Mouse (Mus musculus) lung, adult 18-20 months (tissue): ENCODE data around the gene Rpl23a.

Source experiments
- DNase-seq, 2 experiments: peaks; one replicate each; pipeline ENCODE4 v3.0.0; 2022; ENCODE audit warnings: mixed read lengths in 2 of 2

Gene Rpl23a

DNA sequence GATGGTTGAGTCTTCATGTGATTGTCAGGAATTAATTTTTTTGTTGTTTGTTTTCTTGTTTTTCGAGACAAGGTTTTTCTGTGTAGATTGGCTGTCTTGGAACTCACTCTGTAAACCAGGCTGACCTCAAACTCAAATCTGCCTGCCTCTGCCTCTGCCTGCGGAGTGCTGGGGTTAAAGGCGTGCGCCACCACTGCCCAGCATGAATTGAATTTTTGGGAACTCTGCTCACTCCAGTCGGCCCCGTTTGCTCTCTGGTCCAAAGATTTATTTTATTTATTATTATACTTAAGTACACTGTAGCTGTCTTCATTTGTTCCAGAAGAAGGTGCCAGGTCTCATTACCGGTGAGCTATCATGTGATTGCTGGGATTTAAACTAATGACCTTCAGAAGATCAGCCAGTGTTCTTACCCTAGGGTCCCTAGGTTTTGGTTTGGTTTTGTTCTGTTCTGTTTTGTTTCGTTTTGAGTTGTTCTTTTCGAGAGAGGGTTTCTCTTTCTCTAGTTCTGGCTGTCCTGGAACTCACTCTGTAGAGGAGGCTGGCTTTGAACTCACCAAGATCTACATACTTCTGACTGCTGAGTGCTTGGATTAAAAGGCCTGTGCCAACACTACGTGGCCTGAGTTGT is 615 bp upstream of the Rpl23a start:
- DNase-seq = no peak

DNA sequence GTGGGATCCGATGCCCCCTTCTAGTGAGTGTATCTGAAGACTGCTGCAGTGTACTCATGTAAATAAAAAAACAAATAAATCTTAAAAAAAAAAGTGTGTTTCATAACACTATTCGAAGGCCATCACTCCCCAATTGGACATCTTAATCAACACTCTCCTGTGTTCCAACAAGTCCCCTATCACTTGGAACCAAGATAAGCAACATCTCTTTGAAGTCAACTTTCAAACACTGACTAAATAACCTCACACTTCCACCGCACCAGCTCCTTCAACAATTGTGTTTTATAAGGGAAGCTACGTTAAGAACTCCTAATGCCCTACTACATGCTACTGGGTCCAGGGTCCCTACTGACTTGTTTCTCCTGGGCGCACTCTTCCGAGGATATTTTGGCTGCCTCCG is 934 bp downstream of the Rpl23a start:
- no peak for DNase-seq

DNA sequence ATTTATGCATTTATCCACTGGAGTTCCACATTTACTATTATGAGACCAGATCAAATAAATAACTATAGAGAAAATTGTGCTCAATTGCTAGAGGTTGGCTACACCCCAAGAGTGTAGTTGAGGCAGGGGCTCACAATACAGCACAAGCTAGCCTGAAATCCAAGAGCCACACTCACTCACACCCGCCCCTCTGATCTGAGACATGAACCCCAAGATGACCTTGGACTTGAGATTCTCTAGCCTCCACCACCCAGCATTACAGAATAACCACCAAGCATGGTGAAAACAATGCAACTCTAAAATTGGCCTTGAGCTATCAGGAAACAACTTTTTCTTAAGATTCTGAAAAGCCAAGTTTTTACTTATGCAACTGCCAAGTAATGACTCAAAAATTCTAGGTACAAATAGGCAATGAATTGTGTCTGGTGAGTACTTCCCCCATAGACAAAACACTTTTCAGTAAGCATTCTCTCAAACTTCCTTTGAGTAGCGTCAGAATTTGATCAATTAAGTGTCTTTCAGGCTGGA is 1.5 kb downstream of the Rpl23a start:
- DNase-seq = no peak

DNA sequence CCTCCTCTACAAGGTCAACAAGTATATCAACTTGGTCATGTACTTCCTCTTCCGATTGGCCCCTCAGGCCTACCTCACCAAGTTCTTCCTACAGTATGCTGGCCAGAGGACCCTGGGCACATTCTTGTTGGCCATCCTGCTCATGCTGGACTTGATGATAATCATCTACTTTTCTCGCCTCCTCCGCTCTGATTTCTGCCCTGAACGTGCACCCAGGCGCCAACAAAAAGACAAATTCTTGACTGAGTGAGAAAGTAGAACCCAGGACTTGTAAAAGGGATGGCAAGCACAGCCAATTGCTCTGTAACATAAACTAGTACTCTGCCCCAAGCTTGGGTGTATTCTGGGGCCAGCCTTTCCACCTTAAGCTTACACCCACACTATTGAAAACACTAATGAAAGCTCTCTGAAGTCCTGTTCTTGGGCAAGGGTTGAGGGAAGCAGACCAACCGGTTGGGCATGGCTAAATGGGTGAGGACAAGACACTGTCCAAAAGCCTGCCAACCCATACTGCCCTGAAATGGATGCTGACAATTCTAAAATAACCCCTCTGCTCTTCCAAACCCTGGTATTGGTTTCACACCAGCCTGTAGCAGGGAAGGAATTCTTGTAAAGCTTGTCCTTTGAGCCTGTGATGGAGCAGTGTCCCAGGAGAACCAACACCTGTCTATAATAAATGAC is 3.2 kb downstream of the Rpl23a start:
- no peak for DNase-seq

DNA sequence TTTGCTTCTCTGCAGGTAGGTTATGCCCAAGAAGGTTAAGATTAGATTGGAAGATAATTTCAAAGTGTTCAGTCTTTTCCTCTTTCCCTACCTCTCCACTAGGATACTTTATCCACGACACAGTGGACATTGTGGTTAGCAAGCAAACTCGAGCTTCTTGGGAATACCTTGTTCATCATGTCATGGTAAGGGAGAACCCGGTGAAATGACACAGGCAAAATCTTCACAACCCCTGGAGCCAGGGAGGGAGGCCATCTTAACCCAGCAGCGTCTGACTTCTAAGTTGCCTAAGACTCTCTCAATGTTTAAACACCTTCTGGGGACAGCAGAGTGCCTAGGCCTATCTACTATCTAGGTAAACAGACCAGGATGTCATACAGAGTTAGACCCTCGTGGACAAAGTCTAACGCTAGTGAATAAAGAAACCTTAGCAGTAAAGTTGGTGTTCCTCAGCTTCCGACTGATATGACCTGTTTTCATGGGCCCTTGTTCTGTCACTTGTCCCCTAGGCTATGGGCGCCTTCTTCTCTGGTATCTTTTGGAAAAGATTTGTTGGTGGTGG is 3.9 kb downstream of the Rpl23a start:
- DNase-seq = no peak

DNA sequence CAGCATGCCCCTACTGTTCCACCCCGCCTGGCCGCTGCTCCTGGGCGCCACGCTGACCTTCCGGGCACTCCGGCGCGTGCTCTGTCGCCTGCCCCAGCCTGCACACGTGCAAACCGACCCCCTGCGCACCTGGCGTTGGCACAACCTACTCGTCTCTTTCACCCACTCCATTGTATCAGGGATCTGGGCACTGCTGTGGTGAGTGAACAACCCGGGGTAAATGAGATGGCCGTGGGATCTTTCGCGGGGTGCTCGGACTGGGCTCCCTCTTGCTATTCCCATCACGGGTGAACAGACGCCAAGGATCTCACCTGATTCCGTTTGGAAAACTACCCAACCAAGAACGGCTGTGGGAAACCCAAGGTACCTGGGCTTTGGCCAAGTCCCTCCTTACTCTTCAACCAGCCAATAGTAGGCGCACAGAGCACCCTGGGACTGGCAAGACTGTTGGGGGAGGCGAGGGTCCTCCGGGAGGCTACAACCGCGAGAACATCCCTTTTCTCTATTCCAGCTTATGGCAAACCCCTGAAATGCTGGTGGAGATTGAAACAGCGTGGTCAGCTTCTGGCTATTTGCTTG is 4.4 kb downstream of the Rpl23a start:
- peak; percentile 68 to 76 for DNase-seq

DNA sequence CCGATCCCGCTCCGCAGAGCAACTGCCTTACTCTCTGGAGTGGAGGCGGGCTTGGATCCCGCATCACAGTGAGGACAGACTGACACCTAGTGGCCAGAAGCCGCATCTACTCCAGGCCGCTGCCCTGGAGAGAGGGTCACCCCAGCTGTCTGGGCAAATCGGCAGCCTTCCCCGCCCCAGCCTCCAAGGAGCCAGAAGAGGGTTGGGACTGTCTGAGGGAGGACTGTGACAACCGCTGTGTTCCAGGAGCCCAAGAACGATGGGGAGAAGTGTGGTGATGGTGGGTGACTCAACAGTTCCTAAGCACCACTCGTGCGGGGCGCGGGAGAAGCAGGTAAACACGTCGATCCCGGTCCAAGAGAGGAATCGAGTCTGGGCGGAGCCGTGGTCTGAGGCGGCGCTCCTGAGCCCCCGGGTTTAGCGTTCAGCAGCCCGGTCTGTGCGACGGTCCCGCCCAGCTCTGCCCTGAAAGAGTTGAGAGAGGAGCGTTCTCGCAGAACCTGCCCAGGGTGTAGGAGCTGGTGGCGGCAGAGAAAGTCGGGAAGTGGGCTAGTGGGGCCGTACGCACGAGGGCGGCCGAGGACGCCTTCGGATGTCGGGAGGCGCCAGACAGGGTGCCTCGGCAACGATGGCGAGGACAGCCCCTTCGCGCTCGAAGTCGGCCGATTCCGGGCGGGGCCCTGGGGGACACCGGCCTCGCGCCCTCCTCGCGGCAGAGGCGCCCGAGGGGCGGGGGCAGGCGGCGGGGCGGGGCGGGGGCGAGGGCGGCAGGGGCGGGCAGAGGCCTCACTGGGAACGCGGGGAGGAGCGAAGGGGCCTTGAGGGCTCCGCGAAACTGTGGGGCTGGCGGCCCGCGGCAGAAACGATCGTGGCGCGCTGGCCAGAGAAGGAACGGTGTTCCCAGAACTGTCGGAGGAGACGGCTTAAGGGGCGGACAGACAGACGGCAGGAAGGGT is 5.2 kb downstream of the Rpl23a start:
- peak; percentile 97 for DNase-seq

DNA sequence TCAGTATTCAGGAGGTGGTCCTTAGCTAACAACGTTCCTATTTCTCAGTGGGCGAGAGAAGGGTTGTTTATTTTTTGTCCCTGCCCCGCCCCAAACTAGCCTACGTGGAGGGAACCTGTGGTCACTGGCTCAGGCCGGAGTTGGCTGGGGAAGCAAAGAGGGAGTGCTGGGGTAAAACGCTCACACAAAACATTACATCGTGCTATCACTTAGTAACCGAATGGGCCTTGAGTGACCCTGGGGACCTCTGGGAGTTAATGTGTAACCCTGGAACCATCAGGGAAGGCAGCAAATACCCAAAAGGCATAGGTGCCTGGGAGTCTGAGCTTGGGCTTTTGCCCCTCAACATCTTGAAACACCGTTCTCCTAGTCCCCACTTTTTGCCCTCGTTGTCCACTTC is 5.9 kb downstream of the Rpl23a start:
- peak; percentile 73 to 85 for DNase-seq

DNA sequence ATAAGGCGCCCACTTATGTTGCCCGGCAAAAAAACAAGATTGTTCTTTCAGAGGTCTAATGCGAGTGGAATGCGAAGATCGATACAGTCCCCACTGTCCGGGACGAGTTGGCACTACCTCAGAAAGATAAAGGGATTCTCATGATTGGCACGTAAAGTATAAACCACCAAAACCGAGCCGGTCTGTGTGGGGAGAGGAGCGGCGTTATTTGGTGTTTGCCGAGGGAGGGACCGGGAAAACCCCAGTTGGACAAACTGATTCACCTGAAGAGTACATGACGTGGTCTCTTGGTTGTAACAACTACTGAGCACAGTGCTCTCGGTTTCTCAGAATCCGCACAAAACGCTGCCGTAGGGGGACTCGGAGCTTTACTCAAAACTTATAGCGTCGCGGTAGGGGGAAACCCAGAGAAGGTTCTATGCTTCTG is 6.5 kb downstream of the Rpl23a start:
- DNase-seq = peak; percentile 31 to 38

DNA sequence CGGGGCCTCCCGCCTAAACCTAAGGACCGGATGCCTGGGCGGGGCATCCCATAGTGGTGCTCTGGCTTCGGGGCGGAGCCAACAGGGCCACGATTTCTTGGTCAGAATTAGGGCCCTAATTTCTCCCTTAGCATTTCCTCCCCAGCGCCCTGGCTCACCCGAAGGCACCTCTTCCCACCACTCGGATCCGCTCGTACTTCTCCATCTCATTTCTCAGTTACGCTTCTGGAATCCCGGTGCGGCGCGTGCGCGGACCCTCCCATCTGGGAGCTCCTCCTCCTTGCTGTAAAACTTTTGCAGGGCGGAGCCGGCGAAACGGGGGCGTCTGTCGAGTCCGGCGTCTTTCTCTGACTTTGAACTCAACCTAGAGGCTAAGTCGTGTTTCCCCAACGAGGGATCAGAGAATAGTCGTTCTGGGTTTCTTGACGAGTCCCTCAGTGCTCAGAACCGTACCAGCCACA is 7.0 kb downstream of the Rpl23a start, which contains the start of the genes Nek8 and Tlcd1:
TSS of gene Nek8 (minus strand) at position 274 of the 461 bp plus-strand sequence.
TSS of gene Tlcd1 (plus strand) at position 310 of the 461 bp plus-strand sequence.
- DNase-seq = peak; percentile 93 to 95

DNA sequence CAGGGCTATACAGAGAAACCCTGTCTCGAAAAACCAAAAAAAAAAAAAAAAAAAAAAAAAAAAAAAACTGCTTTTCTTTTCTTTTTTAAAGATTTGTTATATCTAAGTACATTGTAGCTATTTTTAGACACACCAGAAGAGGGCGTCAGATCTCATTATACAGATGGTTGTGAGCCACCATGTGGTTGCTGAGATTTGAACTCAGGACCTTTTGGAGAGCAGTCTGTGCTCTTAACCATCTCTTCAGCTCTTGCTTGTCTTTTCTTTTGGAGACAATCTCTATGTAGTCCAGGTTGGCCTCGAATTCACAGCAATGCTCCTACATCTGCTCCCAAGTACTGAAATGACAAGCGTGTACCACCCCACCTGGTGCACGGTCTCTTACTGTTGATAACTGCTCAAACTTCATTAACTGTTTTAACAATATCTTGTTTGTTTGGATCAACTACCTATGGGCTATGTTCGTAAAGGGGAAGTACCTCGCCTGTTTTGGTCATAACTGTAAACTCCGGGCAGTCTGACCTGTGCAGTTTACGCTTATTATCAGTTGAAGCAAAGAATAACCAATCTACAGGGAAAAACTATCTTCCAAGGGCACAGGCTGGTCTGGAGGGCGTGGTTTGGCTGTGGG is 7.5 kb downstream of the Rpl23a start:
- DNase-seq = no peak

DNA sequence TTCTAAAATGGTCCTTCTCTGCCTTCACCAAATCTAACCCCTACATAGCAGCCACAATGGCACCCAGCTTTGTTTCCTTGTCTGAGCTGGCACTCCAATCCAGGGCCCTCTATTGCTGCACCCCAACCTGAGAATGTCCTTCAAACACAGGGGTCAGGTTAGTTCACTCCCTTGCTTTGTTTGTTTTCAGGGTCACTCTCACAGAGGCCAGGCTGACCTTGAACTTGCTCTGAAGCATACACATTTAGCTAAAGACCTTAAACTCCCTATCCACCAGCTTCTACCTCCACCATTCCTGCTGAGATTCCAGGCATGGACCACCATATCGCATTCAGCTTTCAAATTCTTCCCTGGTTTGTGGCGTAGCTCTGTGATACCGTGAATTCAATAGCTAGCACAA is 8.9 kb downstream of the Rpl23a start:
- no peak for DNase-seq

DNA sequence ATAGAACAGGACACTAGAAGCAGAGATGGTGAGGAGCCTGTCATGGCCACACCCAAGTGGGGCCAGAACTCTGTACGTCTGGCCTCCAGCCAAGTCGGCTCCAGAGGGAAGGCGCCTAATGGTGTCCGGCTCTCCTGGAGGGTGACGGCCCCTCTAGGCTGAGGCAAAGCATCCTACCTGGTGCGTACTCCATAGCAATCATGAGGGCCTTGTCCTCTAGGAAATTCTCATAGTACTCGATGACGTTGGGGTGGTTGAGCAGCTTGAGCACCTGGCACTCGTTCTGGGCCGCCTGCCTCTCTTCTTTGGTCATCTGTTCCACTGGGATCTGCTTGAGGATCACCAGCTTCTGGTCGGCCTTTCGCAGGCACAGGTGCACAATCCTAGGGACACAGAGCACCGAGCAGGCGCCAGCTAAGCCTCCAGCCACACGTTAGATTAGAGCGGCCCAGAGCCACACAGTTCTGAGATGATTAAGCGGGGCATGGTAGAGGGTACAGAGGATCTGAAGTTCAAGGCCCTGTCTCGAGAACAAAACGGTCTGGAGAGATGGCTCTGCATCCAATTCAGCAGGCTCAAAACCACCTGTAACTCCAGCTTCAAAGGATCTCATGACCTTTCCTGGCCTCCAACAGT is 10.5 kb downstream of the Rpl23a start:
- DNase-seq = peak; percentile 71 to 75

DNA sequence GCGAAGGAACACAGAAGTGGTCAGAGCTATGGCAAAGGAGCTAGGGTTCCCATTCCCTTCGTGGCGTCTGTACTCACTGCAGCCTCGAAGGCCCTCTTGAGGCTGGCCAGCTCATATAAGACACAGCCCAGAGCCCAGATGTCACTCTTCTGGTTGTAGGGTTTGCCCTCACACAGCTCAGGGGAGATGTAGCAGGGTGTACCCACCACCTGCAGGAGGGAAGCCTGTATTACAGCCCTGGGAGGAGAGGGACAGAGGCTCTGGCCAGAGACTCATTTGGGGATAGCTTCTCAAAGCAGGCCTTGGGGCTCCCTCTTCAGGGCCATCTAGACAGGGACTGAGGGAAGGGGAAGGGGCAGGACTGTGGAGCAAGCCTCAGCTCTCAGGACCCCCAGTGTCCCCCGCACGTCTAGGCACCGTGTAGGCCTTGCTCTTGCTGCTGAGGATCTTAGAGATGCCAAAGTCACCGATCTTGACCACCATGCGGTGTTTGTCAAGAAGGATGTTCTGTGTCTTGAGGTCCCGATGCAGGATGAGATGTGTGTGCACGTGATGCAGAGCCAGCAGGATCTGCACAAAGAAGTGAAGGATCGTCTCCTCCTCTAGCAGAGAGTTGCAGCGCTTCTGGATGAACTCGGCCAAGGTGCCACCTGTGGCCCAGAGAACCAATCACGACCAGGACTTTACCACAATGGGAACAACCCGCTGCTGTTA is 11.2 kb downstream of the Rpl23a start:
- no peak for DNase-seq

DNA sequence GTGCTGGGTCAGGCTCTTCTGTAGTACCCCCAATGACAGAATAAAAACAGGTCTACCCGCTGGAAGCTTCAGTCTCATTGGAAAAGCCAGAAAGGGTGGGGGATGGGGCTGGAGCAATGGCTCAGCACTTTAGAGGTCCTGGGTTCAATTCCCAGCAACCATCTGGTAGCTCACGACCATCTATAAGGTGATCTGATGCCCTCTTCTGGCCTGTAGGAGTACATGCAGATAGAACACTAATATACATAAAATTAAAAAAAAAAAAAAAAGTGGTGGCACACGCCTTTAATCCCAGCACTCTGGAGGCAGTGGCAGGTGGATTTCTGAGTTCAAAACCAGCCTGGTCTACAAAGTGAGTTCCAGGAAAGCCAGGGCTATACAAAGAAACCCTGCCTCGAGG is 12.1 kb downstream of the Rpl23a start:
- no peak for DNase-seq

DNA sequence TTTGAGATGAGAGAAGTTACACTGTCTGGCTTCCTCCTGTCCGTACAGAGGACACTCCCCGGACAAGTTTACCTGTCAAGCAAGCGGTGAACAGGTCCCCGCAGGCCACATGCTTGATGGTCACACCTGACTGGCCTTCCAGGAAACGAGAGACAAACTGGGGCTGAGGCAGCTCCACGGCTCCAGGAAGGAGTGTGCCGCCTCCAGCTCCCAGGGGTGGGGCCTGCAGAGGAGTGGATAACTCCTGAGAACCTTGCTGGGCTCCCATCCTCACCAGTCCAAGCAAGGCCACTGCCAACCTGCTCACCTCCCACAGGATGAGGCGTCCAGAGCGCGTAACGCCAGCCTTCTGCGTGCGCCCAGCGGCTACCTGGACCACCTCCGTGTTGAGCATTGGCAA is 13.1 kb downstream of the Rpl23a start:
- no peak for DNase-seq

DNA sequence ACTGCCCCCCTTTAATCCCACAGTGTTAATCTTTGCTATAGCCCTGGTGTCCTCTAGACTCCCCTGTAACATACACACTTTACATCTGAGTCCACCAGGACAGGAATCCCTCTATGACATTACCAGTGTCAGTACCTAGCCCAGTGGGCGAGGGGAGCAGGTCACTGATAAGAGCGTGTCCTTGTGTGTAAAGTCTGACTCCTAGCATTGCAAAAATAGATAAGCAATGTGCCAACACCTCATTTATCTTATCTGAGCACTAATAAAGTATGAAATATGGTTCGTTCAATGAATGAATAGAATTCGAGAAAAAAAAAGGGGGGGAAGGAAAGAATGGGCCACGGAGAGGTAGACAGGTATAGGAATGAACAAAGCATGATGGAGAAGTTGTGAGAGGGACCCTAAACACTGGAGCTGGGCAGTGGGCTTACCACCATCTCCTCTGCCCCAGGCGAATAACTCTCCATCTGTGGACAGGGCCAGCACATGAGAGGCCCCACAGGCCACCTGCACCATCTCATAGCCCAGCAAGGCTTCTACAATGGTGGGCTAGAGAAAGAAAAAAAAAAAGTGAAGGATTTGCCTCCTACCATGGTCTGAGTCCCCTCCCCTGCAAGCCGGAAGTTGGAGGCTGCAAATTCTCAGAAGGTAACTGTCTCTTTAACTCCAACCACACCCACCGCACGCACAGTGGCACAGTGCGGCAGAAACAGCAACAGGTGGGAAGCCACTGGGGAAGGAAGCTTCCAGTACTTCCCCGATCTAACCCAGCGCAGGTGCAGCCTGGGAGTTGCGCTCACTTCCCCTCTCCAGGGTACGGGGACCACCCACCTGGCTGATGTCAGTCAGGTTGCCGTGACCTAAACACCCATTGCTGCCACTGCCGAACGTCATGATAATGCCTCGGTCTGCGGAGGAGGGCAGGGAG is 14.6 kb downstream of the Rpl23a start:
- DNase-seq = peak; percentile 38 to 40

DNA sequence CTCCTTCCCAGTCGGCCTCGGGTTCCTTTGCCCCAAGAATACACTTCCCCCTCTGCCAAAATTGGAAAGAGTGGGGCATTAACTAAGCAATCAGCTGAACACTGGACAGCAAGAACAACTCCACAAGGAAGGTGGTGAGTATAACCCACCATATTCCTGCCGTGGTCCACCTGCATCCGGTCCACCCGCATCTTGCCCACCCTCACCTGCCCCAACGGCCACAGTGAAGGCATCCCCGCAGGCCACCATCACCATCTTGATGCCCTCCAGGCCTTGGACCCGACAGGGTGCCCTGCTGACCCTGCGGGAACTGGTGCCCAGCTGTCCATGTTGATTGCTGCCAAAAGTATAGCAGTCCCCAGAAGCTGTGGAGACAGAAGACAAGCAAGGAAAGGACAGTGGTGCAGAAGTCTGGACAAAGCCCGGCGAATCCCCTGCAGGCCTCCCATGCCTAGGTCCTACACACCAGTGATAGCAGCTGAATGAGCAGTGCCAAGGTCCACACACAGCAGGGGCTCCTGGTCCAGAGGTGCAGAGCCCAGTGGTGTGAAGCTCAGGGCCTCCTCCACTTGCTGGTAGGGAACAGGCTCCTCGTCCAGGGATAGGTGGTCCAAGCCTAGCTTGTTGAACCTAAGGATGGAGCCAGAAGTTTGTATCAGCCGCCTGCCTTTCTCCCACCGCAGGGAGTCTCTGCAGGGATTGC is 16.0 kb downstream of the Rpl23a start:
- DNase-seq = no peak

DNA sequence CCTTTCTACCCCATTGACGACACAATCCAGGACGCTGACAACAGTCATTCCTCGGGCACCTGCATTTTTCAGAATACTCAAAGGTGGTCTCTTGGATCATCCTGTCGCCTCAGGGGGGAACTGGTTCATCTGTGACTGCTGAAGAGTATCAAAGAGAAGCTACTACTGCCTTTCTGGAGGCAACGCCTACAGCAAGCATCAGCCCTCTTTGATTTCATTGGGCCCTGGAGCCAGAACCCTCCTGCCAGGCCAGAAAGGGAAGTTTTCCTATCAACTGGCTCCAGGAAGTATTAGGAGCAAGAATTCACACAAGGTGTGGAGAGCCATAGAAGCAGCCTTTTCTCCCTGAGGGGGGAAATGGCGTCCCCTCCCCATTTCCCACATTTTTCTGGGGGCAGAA is 16.7 kb downstream of the Rpl23a start:
- DNase-seq = no peak
